ENCODE assay signal across 11 mouse cellular contexts in the genomic region with DNA sequence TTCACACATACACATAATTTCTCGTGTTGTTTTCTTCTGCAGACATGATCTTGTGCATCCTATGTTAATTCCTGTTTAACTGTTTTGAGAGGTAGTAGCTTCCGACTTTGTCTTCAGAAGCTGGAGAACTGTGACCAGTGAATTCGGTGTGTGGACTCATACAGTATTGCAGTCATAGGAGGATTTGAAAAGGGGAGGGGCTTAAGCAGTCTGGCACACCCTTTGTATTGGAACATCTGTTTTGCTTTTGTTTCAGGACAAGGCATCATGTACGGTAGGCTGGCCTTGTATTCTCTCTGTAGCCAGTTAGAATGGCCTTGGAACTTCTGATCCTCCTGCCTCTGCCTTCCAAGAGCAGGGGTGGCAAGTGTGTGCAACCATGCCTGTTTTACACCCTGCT. TPM values are rescaled to one million over a fixed set of nuclear protein-coding genes. Genes with fewer than 3 reads are reported as not detected.
"Had no signal": no experiment of that assay in that cellular context is flagged by ENCODE, and none has a peak within 500 bp of the region (broad histone marks: within the 10 kb centered on the region; RNA-seq: fewer than 3 reads in every experiment).

No protein-coding gene starts in this region.

- DNase-seq: liver, postnatal 0 days; lung, embryonic 14.5 days; lung, postnatal 10 days; right cerebral cortex, postnatal 14 days; spleen, adult 18-20 months; thymus, adult 18-20 months; thymus, postnatal 14 days; thymus, postnatal 4 days had no signal

RNA-seq across cellular contexts. Expression of a gene that starts 30.5 kb away (rescaled TPM):
- total RNA-seq: megakaryocyte progenitor cell, adult 5-6 weeks; monocyte, adult 5-6 weeks; neutrophil, adult 5-6 weeks had no signal
